Mouse (Mus musculus) ES-E14 (cell line): ENCODE results near the gene Astn2.

Experiments used
- ZC3H11A ChIP-seq: IDR thresholded peaks from 2 replicates; pipeline ENCODE4 v1.6.1; 2012; ENCODE audit warnings: low read depth, mild to moderate bottlenecking, inconsistent platforms, low read length, borderline replicate concordance
- ZNF384 ChIP-seq: IDR thresholded peaks from 2 replicates; pipeline ENCODE4 v1.6.1; 2012; ENCODE audit warnings: low read depth, low read length, inconsistent platforms

DNA sequence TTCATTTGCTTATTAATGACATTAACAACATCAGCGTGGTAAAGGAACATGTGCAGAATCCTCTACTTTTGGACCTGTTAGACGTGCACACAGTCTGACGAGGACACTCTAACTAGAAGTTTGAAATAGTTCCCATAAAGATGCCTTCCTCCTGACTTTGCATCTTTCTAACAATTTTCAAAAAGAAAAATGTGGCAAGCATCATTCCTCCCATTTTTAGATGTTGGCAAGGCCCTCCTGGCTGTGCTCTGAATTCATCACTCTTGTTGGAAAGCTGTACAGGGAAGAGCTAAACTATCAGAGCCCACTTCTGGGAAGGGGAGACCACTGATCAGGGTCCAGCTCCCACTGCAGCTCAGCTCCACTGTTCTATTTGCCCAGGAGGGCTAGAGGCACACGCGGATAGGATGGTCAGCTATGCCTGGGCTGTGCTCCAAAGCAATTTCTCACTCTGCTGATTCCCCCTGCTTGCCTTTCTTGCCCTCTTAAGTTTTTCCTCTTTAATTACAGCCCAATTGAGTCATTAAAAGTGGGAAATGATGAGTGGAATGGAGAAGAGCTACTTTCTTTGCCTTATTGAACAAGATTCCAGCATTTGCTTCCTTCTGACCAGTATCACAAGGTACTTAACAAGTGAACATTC is 630.9 kb downstream of the Astn2 start:
- TF ChIP-seq ZNF384 (no peak), ZC3H11A (no peak)
